Mouse (Mus musculus): ENCODE data around the gene Casp2.
A peak's percentile ranks its signal among the peaks of the same experiment; 100 is the strongest.

Gene Casp2

DNA sequence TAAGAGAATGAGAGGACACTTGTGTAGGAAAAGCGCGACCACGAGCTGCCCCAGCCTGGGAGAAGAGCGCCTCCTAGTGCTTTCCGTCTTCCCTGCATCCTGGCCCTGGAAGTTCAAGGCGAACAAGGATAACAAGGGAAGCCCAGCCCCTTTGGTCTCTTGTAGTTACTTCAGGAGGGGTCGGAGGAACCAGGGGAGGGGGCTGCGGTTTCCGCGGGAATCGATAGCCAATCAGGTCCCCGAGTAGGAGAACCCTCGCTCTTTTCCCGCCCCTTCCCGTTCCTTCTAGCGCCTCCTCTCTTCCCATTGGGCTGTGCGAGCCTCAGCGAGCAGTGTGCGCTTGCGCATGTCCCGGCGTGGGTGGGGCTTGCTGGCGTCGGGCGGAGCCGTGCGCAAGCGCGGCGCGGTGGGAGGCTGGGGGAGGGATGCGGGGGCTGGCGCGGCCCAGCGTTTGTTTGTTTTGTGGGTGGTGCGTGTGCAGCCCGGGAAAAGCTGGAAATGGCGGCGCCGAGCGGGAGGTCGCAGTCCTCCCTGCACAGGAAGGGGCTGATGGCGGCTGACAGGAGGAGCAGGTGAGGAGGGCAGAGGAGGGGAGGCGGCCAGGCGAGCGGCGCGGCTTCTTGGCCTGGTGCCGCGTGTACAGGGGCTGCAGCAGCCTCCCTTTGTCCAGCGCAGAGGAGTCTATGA is at the start of gene Casp2:
TSS of gene Casp2 (plus strand) at position 360 of the 687 bp plus-strand sequence.
- ATAC-seq (ENCODE audit: low TSS enrichment): peak; percentile 98

DNA sequence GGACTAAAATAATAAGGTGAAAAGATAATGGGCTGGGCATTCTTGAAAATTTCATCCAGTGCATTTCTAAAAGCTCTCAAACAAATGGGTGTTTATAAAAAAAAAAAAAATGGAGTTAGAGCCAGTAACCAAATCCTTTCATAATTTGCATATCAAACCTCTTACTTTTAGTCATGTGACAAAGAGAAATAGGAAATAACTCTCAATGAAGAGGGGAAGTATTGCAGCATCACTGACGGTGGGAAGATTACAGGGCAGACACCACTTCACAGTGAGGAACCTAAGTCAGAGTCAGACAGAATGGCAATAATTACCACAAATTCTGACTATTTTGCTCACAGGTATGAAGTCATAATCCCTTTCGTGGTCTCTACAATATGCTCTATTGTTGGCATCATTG is 49.8 kb upstream of the Casp2 start, which contains the start of gene Tas2r144:
TSS of gene Tas2r144 (plus strand) at position 301 of the 400 bp plus-strand sequence.
- ATAC-seq (ENCODE audit: low TSS enrichment): no peak

DNA sequence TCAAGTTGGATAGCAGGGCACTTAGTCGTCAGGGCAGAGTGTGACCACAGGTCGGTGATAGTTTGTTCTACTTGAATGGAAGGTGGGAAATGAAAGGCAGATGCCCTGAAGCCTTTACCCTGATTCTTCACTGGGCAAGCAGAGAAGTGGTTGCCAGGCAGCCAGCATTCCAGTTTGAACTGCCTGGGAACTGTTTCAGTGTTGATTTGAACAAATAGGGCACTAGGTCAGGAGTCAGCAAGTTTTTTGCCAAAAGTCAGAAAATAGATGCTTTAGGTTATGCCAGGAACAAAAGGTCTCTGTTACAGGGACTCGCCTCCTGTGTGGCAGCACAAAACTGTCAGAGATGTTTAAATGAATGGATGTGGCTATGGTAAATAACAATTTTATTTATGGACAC is 42.5 kb upstream of the Casp2 start:
- no peak for ATAC-seq (ENCODE audit: low TSS enrichment)

DNA sequence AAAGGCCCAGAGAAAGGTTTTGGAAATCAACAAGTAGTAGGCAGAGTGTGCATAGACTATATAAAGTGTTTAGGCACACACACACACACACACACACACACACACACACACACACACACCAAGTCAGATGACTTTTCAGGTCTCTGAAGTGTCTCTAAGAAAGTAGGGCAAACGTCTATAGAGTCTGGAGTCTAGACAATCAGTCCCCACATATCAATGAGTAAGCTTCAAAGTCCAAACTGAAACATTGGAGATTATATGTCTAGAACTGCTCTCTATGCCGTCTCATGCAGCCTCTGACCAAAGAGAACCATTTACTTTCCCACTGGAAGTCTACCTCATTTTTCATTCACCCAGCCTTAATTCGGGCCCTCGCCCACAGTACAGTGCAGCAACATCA is 39.7 kb upstream of the Casp2 start:
- no peak for ATAC-seq (ENCODE audit: low TSS enrichment)

DNA sequence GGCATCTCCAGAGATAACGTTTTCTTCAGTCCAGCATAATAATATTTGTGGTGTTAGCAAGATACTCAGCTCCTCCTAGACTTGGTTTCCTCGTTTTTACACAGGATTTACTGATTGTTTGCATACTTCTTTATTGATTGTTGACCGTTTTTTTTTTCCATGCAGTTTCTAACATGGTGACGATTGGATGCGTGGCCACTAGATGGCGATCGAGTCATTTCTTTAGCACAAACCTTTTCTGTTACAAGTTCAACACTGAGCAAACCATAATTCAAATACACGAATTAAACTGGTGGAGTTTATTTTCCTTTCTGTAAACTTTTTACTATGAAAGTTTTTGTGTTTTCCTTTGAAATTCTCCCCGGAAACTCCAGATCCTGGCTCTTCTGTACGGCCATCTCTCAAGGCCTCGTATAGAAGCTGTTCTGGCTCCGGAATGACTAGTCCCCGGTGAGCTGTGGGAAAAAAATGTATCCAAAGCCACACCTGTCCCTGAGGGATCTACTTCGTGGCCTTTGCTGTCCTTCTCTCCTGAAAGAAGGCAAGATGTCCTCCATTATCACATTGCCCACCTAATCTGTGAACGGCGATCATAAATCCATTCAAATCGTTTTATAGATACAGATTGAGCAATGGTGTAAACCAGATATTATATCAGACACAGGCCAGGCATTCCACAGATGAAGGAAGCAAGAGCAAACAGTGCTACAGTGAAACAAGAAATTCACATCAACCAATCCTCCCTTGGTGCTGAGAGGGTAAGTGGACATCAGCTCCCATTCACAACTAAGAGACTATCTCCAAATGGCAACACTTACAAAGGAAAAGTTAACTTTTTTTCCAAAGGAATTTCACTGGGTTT is 37.3 kb upstream of the Casp2 start:
- peak; percentile 70; the same call in 1 of the 2 replicates for ATAC-seq (ENCODE audit: low TSS enrichment)

DNA sequence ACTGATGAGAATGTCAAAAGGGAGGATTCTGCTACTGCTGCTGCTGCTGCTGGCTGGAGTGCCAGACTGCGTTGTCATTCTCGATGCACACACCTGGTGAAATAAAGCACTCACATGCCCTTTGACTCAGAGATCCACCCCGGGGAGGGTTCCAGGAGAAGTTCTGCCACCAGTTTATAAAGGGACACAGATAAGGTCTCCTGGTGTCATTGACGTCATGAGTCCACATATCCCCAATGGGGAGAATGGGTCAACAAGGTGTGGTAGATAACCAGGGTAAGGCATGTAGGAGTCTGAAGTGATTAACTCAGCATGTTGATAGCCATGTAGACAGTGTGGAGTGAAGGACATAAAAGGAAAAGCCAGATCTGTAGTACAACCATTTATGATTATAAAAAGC is 35.2 kb upstream of the Casp2 start:
- ATAC-seq (ENCODE audit: low TSS enrichment): no peak

DNA sequence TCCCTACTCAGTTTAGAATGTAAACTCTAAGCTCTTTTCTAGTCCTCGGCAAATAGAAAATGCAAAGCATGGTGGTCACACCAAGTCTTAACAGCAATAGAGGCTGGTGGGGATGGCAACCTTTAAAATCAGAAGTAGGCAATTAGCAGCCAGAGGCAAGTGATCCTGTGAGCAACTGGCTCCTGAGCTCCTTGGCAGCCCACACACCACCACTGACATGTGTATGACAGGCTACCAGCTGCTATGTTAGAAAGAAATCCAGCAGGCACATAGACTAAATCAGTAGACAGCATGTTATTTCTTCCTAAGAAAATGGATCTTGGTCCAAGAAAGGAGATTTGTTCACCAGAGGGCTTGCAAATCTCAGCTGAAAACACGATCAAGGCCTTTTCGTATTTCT is 33.6 kb upstream of the Casp2 start:
- peak; percentile 97 for ATAC-seq (ENCODE audit: low TSS enrichment)

DNA sequence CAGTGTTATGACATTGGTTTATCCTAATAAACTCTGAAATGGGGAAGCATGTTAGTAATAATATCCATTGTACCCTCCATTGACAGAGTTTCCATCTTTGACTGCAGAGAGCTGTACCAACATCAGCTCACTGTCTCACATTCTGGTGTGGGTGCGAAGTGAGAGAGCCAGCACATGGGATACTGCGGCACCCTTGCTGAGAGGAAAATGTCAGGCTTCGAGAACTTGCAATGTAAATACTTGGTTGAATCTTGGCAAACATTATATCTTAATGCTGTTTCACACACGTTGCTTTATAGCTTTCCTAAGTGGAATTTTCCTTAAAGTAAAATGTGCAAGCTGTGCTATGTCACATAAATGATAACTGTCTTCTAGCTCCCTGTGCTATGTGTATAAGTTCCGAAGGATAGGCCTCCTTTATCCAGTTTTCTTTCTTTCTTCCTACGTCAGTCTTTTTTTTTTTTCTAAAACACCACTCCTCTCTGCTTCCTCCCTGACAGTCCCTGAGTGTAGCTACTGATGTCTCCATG is 27.4 kb upstream of the Casp2 start:
- peak; percentile 94 for ATAC-seq (ENCODE audit: low TSS enrichment)

DNA sequence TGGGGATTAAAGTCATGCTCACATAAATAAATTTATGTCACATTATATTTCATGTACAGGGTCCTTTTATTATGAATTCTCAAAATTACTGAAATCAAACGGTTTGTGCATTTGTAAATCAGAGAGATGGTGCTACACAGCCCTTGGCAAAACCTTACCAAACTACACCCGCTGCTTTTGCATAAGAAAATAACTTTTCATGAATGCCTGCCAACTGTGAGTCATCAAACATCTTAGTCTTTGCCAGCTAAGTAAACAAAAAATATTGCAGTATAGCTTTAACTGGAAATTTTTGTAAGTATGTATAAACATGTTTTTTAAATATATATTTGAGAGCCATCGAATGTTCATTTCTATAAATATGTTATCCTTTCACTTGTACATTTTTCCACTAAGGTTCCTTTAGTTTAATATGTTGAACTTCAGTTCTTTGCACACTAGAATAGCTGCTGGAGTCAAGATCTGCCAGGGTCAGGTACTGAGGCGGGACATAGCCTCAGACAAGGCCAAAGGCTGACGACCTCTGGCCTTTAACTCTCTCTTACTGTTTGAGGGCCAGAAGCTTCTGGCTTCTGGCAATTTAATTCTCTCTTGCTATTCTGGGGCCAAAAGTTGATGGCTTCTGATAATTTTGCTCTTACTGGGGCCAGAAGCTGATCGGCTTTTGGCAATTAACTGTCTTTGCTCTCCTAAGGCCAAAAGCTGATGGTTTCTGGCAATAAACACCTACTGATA is 23.3 kb upstream of the Casp2 start:
- ATAC-seq (ENCODE audit: low TSS enrichment): no peak

DNA sequence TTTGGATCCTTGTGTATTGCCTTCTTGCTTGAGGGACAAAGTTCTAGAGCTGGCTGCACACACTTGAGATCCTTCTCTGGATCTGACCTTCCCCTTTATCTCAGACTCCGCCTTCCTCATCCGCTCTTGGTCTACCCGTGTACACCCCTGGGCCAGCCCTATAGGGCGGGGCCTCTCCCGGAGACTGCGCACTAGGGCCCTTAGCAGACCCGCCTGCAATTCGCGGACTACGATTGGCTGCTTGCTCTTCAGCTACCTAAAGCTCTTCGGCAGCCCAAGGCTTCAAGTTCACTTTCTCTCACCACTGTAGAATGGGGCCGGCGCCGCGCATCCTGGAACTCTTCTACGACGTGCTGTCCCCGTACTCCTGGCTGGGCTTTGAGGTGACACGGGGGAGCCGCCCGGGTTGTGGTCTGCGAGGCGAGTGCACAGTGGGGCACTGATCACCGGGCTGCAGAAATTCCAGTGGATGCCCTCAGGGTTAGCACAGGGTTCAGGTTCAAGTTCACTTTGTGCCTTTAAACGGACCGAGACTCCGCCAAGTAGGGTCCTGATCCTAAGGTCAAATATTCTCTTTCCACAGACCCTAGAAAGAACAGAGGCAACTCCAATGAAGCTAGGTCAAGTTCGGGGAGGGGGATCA is 19.0 kb upstream of the Casp2 start, which contains the start of gene Gstk1:
TSS of gene Gstk1 (plus strand) at position 225 of the 643 bp plus-strand sequence.
- ATAC-seq (ENCODE audit: low TSS enrichment): peak; percentile 99

DNA sequence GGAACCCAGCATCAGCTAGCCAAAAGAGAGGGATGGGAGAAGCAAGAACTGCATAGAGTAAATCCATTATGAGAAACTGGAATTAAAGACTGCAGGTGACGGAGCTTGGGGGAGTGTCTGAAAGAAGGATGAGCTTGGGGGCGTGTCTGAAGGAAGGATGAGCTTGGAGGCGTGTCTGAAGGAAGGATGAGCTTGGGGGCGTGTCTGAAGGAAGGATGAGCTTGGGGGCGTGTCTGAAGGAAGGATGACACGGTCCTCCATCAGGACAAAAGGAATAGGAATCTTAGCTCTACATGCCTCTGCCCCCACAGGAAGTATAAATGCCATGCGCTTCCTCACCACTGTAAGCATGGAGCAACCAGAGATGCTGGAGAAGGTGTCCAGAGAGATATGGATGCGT is 17.6 kb upstream of the Casp2 start:
- no peak for ATAC-seq (ENCODE audit: low TSS enrichment)

DNA sequence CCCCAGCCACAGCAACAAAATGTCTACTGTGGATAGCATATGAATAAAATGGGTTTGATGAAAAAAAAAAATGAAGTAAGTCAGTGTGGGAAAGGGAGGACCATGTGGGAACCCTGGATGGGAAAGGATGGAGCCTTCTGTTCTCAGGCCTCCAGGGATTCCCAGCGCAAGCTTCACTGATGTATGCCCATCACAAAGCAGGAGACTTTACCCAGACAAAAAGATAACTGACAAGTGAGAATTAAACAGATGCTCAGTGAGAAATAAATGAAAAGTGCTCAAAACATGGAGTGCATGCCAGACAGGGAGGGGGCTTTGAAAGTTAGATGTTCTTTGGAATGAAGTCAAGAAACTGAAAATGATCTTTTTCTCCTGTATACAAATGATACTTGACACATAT is 16.8 kb upstream of the Casp2 start:
- ATAC-seq (ENCODE audit: low TSS enrichment): no peak

DNA sequence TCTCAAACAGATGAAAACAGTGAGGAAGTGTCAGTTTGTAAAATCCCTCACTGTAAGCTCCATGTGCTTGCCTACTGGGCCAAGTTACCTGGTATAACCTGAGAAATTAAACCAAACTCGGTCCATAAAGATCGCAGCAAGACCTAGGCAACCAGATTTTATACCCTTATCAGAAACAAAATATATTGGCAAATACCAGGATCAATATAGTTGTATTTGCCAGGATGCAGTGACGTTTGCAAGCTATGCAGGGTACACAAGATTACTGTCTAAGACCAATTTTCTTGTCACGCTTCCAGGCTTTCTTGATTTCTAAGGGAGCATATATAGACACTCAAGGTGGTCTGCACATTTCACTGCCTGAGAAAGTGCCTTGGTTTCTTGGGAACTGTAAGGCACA is 13.0 kb upstream of the Casp2 start:
- ATAC-seq (ENCODE audit: low TSS enrichment): no peak

DNA sequence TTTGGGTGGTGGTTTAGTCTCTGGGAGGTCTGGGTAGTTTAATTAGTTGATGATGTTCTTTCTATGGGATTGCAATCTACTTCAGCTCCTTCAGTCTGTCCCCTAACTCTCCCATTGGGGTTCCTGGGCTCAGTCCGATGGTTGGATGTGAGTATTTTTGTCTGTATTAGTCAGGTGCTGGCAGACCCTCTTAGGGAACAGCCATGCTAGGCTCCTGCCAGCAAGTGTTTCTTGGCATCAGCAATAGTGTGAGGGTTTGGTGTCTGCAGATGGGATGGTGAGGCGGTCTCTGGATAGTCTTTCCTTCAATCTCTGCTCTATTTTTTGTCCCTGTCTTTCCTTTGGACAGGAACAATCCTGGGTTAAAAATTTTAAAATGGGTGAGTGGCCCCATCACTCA is 11.7 kb upstream of the Casp2 start:
- peak; percentile 59 for ATAC-seq (ENCODE audit: low TSS enrichment)

DNA sequence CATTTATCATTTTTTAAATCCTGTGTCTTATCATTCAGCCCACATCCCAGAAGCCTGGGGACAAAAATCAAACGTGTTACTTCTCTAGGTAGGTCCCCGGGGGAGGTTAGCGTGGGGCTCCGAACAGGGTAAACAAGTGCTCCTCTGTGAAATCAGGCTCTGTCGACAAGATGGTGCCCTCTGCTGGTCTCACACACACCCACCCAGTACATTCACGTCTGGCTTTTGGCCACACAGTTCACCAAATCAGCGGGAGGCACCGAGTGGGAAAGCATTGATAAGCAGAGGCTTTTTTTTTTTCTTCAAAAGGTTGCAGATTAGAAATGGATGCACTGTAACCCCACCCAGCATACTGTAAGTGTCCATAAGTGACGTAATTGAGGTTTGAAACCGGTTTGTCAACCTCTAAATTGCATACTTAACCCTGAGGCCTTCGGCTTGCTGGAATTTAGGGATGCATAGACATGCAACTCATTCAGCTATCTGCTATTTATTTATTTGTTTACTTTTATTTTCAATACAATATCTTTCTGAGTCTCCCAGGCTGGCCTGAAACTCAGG is 7.4 kb upstream of the Casp2 start:
- ATAC-seq (ENCODE audit: low TSS enrichment): peak; percentile 91

DNA sequence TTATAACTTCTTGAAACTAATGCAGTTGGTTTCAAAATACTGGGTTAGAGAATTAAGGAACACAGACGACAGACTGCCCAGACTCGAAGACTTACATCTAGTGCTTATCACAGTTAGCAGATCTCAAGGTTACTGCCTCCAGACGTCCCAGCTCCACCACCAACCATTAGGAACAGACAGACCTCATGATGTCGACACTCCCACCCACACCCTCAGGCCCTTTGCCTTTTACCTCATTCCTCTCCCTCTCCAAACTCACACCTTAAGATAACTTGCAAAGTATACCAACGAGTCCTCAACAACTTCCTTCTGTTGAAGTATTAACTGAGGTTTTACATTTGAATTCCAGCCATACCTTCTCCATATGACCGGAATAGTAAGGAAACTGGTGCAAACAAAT is 4.4 kb upstream of the Casp2 start:
- ATAC-seq (ENCODE audit: low TSS enrichment): no peak

DNA sequence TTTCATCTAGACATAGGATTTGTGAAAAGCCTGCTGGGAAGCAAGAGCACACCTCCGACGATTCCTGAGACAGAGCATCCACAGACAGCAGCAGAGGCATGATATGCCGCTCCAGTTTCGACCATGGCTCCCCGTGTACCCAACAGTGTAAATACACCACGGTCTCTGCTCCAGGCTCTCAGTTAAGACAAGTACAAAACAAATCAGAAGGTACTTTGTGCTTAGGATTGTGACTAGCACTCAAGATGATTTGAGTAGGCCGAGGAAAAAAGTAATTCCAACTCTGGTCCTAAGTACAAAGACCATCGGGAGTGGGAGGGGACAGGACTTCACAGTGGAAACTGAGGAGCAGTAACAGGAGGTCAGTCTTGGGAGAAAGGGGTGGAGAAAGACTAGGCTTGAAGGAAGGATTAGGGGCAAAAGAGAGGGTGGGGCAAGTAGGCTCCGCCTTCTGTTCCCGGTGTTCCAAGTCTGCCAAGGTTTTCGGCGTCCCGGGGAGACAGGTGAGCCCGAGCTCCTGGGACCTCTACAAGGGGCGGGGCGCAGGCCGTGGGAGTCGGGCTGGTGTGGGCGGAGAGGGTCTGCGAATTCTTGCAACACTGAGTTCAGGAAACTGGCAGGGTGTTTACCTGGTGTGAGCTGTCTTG is 3.1 kb upstream of the Casp2 start, which contains the start of gene Tmem139:
TSS of gene Tmem139 (plus strand) at position 447 of the 647 bp plus-strand sequence.
- no peak for ATAC-seq (ENCODE audit: low TSS enrichment)

DNA sequence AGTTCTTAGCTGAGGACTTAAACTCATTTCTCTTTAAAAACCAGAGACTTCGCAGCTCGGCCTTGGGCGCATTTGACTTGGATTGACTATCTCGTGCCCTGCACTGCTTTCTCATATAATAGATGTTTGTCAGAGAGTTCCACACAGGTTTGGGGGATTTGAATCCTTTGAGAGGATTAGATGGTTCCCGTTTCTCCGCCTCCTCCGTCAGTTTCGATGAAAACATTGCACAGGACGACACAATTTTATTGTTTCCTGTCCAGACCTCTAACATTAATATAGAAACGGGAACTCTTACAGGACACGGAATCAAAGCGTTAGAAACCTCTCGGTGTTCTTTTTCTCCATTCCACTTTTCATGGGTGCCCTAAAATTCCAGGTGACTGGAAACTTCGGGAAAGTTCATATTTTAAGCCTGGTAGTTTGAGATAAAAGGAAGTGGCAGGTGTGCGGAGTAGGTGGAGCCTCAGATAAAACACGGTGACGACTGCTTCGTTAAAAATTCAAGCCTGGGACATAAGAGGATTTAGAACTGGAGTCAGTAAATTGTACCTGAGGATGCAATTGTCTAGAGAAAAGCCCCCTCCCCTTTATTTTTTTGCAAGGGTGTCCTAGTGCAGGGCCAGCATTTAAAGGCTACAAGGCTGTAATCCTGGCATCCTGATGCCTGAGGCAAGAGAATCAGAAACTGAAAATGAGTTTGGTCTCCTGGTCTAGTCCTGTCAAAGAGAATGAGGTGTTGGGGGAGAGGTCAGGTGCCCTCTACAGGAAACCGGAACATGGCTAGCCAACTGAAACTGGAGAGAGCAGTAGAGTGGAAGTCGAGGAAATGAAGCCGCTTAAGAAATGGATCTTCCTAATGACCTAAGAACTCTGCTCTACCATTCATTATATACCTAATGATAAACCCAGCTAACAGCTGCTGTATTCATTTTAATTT is 876 bp downstream of the Casp2 start:
- ATAC-seq (ENCODE audit: low TSS enrichment): peak; percentile 11; the same call in 1 of the 2 replicates

DNA sequence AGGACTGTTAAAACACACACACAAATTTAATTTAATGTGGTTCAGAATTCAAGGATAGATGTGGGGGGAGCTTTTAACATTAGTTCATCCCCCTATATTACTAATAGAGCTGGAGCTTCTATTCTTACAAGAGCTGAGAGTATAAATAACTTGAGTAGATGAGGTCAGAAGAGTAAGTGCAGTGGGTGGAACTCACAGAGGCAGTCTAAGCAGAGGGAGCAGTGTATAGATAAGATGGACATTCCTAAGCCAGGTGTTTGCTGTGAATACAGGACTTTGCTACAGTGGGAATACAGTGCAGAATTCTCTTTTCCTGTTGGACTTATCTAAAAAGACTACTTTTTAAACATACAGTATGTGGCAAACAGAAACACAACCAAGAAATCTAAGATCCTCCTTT is 6.0 kb downstream of the Casp2 start:
- ATAC-seq (ENCODE audit: low TSS enrichment): no peak
